Comparison of ENCODE assay signal across 23 mouse cellular contexts in the genomic region with DNA sequence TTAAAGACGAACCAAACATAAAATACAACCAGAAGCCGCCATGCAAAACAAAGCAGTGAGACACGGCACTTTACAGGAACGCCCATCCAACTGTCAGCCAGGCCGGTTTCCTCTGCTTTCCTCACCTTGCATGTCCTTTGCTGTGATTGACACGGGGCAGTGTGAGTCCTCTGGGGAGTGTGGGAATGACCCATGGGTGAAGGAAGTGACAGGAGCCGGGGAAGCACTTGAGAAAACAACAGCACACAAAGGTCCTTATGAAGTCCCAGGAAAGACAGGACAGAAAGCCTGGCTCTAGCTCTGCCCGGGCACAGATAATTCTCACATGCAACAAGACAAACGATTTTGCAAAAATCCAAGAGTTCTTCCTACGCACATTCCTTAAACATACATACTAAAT.
DNase-seq lines count a peak whose midpoint lies in the region; ATAC-seq and TF ChIP-seq lines count a peak whose summit lies in the region.
"Had no signal": no experiment of that assay in that cellular context is flagged by ENCODE, and none has a peak within 500 bp of the region (broad histone marks: within the 10 kb centered on the region; RNA-seq: fewer than 3 reads in every experiment).

No protein-coding gene starts in this region.

- H3K9me3 ChIP-seq in kidney, postnatal 0 days (replicated peaks; ENCODE audit: low read length): no peaks in the 10 kb centered on the region
- H3K9me3 ChIP-seq in embryonic facial prominence, embryonic 12.5 days: no peaks in the 10 kb centered on the region
- no peaks in the 10 kb centered on the region for H3K9me3 ChIP-seq in midbrain, embryonic 16.5 days (replicated peaks; ENCODE audit: control insufficient read depth, low read length, poor library complexity, severe bottlenecking)
- H3K9me3 ChIP-seq: liver, embryonic 15.5 days; megakaryocyte, embryonic 14.5 days; midbrain, embryonic 15.5 days had no signal

- H3K36me3 ChIP-seq in kidney, postnatal 0 days (ENCODE audit: insufficient read depth, low read length): no peaks in the 10 kb centered on the region
- no peaks in the 10 kb centered on the region for H3K36me3 ChIP-seq in embryonic facial prominence, embryonic 12.5 days
- H3K36me3 ChIP-seq in midbrain, embryonic 16.5 days (ENCODE audit: control insufficient read depth, insufficient read depth, low read length): no peaks in the 10 kb centered on the region
- H3K36me3 ChIP-seq: liver, embryonic 15.5 days; midbrain, embryonic 15.5 days had no signal

- TF ChIP-seq CTCF in kidney, postnatal 0 days (IDR thresholded peaks at IDR 0.05; ENCODE audit: low read depth): no peak

- ATAC-seq in kidney, postnatal 0 days (replicated peaks; ENCODE audit: low FRiP score, low read depth): no peak
- ATAC-seq in embryonic facial prominence, embryonic 12.5 days (ENCODE audit: insufficient number of reproducible peaks, insufficient read depth, low FRiP score, low TSS enrichment): no peak
- no peak for ATAC-seq in midbrain, embryonic 16.5 days
- ATAC-seq: activated CD4-positive, CD25-positive, alpha-beta regulatory T cell, adult 4 months; forebrain, embryonic 16.5 days; inflammation-experienced regulatory T-cells, adult 6 months; midbrain, embryonic 15.5 days had no signal

- H3K4me1 ChIP-seq in kidney, postnatal 0 days (replicated peaks; ENCODE audit: insufficient read depth, low read length): 0 out of 2 replicates have a peak, but pooled peaks cover 5% of the 10 kb centered on the region
- H3K4me1 ChIP-seq in embryonic facial prominence, embryonic 12.5 days: peaks cover 6% of the 10 kb centered on the region
- no peaks in the 10 kb centered on the region for H3K4me1 ChIP-seq in midbrain, embryonic 16.5 days (ENCODE audit: control insufficient read depth, insufficient read depth, low read length)
- H3K4me1 ChIP-seq: midbrain, embryonic 15.5 days had no signal

- DNase-seq in embryo, embryonic 11 days: peak; percentile 20
- no peak for DNase-seq in embryo, embryonic 9.5 days (ENCODE audit: extremely low spot score)
- DNase-seq in kidney, postnatal 0 days (ENCODE audit: low spot score): peak; percentile 15
- no peak for DNase-seq in kidney, postnatal 25 days
- DNase-seq in heart, postnatal 10 days: peak; percentile 40 to 45
- DNase-seq in layer of hippocampus, adult 9-11 months: no peak
- DNase-seq: cerebellum, postnatal 10 days; gastrocnemius, postnatal 10 days; kidney, adult 9 months; lung, postnatal 14 days; retina, postnatal 1 day; right cerebral cortex, postnatal 4 days had no signal

- no peak overlapping the region for H3K9ac ChIP-seq in kidney, postnatal 0 days (ENCODE audit: low read depth, low read length)
- H3K9ac ChIP-seq in embryonic facial prominence, embryonic 12.5 days: no peak overlapping the region
- H3K9ac ChIP-seq in midbrain, embryonic 16.5 days (ENCODE audit: low read depth, low read length): no peak overlapping the region
- H3K9ac ChIP-seq: liver, embryonic 15.5 days; midbrain, embryonic 15.5 days had no signal

- intact Hi-C loops in heart, postnatal 10 days (cut with DNase I): no loop called here

- no peaks in the 10 kb centered on the region for H3K27me3 ChIP-seq in kidney, postnatal 0 days (ENCODE audit: insufficient read depth, low read length)
- H3K27me3 ChIP-seq in embryonic facial prominence, embryonic 12.5 days: no peaks in the 10 kb centered on the region
- H3K27me3 ChIP-seq in midbrain, embryonic 16.5 days (ENCODE audit: control insufficient read depth, insufficient read depth, low read depth, low read length): no peaks in the 10 kb centered on the region
- H3K27me3 ChIP-seq: liver, embryonic 15.5 days; megakaryocyte, embryonic 14.5 days; midbrain, embryonic 15.5 days had no signal

- H3K4me3 ChIP-seq in kidney, postnatal 0 days (replicated peaks; ENCODE audit: low read depth, low read length): no peak overlapping the region
- no peak overlapping the region for H3K4me3 ChIP-seq in embryonic facial prominence, embryonic 12.5 days
- H3K4me3 ChIP-seq in midbrain, embryonic 16.5 days (ENCODE audit: low read depth, low read length): no peak overlapping the region
- H3K4me3 ChIP-seq: hindbrain, embryonic 10.5 days; layer of hippocampus, adult 2 months; left cerebral cortex, adult 2 months; liver, embryonic 15.5 days; megakaryocyte, embryonic 14.5 days; midbrain, embryonic 15.5 days had no signal

- H3K4me2 ChIP-seq in kidney, postnatal 0 days (ENCODE audit: low read length): no peak overlapping the region
- H3K4me2 ChIP-seq in embryonic facial prominence, embryonic 12.5 days (replicated peaks): no peak overlapping the region
- H3K4me2 ChIP-seq in midbrain, embryonic 16.5 days (ENCODE audit: low read length): no peak overlapping the region
- H3K4me2 ChIP-seq: liver, embryonic 15.5 days; midbrain, embryonic 15.5 days had no signal

- no peak overlapping the region for H3K27ac ChIP-seq in kidney, postnatal 0 days
- 0 out of 2 replicates have a peak overlapping the region, but pooled peaks have one; percentile 11 for H3K27ac ChIP-seq in embryonic facial prominence, embryonic 12.5 days
- H3K27ac ChIP-seq in midbrain, embryonic 16.5 days (ENCODE audit: low read length): no peak overlapping the region
- H3K27ac ChIP-seq: hindbrain, embryonic 10.5 days; layer of hippocampus, adult 2 months; left cerebral cortex, adult 2 months; liver, embryonic 15.5 days; midbrain, embryonic 15.5 days had no signal

- WGBS in kidney, postnatal 0 days: 34% methylated on average over 10 of the region's 10 CpGs
- WGBS in embryonic facial prominence, embryonic 12.5 days: 50% methylated on average over 10 of the region's 10 CpGs
- 70% methylated on average over 10 of the region's 10 CpGs for WGBS in midbrain, embryonic 16.5 days

Comparison
In these comparisons a context has a peak if more than half of its experiments do, and no peak if none do; other contexts are left out.
1. DNase-seq: peak in embryo, embryonic 11 days (single experiment), kidney, postnatal 0 days (single experiment) and heart, postnatal 10 days (2 of 2); none in embryo, embryonic 9.5 days (single experiment), kidney, postnatal 25 days (0 of 2) and layer of hippocampus, adult 9-11 months (single experiment).